Mouse (Mus musculus) liver, postnatal 0 days (tissue): ENCODE results near the gene Atad3a.

Source experiments
- CTCF ChIP-seq: sonication (generic); IDR thresholded peaks from 2 replicates; pipeline ENCODE4 v1.5.1; 2016; ENCODE audit warnings: antibody characterized with exemption, low read depth
- EP300 ChIP-seq: IDR thresholded peaks from 2 replicates; pipeline ENCODE4 v1.6.1; 2016; ENCODE audit warnings: antibody characterized with exemption, low read depth, mild to moderate bottlenecking

DNA sequence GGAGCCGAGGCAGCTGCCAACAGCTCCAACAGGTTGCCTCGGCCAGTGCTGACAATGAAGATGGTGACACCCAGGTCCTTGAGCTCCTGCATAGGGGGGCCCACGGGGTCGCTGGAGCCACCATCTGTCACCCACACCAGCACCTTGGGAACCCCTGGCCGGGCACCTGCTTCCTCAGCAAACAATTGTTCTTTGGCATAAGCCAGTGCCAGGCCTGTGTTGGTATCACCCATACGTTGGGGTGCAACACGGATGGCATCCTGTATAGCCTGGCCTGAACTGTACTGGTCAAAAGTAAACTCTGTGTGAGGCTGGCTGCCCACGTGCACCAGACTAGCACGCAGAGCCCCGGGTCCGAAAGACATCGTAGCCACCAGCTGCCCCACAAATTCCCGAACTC lies 11.9 kb upstream of the Atad3a start:
- no peak for TF ChIP-seq CTCF
- TF ChIP-seq EP300, result no peak
